Mouse (Mus musculus) left cerebral cortex, adult 11 months (tissue): Measurements from ENCODE around the gene Eya2.
A peak's percentile ranks its signal among the peaks of the same experiment; 100 is the strongest.
"Not testable (repeated sequence)": the region's sequence is repeated elsewhere in the genome, so short reads cannot be mapped to it uniquely, and the experiment has no call there.

Source experiments
- DNase-seq: peaks from one replicate; pipeline ENCODE4 v3.0.0; 2022; ENCODE audit warnings: low spot score

Eya2 gene

GRCm38 (mm10) chr2:165782324-165782723, 187.5 kb downstream of the Eya2 start:
- peak; percentile 76 for DNase-seq

GRCm38 (mm10) chr2:165785312-165786036, 190.6 kb downstream of the Eya2 start:
- DNase-seq: no peak

GRCm38 (mm10) chr2:165786467-165786866, 191.6 kb downstream of the Eya2 start:
- DNase-seq: no peak

GRCm38 (mm10) chr2:165788005-165788404, 193.2 kb downstream of the Eya2 start:
- peak; percentile 70 for DNase-seq

- no peak for DNase-seq
These were observed 194.0 kb downstream of the Eya2 start for GRCm38 (mm10) chr2:165788796-165789195.

GRCm38 (mm10) chr2:165789667-165790066, 194.8 kb downstream of the Eya2 start:
- no peak for DNase-seq

GRCm38 (mm10) chr2:165791026-165791425, 196.2 kb downstream of the Eya2 start:
- no peak for DNase-seq

- no peak for DNase-seq
These were observed 196.8 kb downstream of the Eya2 start for GRCm38 (mm10) chr2:165791657-165792056.

GRCm38 (mm10) chr2:165792431-165793282, 197.8 kb downstream of the Eya2 start:
- no peak for DNase-seq

GRCm38 (mm10) chr2:165793283-165793638, 198.4 kb downstream of the Eya2 start:
- no peak for DNase-seq

GRCm38 (mm10) chr2:165797876-165798275, 203.0 kb downstream of the Eya2 start:
- DNase-seq: no peak

GRCm38 (mm10) chr2:165800174-165800573, 205.3 kb downstream of the Eya2 start:
- DNase-seq: not testable (repeated sequence)

GRCm38 (mm10) chr2:165808179-165808975, 213.5 kb downstream of the Eya2 start:
- DNase-seq: no peak

- DNase-seq: no peak
These were observed 214.3 kb downstream of the Eya2 start for GRCm38 (mm10) chr2:165809091-165809490.

GRCm38 (mm10) chr2:165809901-165810477, 215.2 kb downstream of the Eya2 start:
- no peak for DNase-seq

GRCm38 (mm10) chr2:165811536-165811935, 216.7 kb downstream of the Eya2 start:
- no peak for DNase-seq

- DNase-seq: no peak
These were observed 218.1 kb downstream of the Eya2 start for GRCm38 (mm10) chr2:165812889-165813288.

GRCm38 (mm10) chr2:165815103-165815880, 220.5 kb downstream of the Eya2 start:
- no peak for DNase-seq

- DNase-seq: no peak
These were observed 222.6 kb downstream of the Eya2 start for GRCm38 (mm10) chr2:165817437-165817836.

- DNase-seq: no peak
These were observed 223.7 kb downstream of the Eya2 start for GRCm38 (mm10) chr2:165818570-165818969.
